Mouse (Mus musculus) thymus, adult 2 months (tissue): ENCODE measurements around the gene Ndfip2. TPM values are rescaled to one million over a fixed set of nuclear protein-coding genes. Genes with fewer than 3 reads are reported as not detected.

Experiments
- DNase-seq: peaks from one replicate; pipeline ENCODE4 v3.0.0; 2021
- H3K27ac ChIP-seq: fragments of 200-500 bp; 2 replicates; pipeline ENCODE4 v1.5.1; 2012; ENCODE audit warnings: low read length, control low read depth; ENCODE audit not compliant: control insufficient read depth, insufficient read depth
- H3K27me3 ChIP-seq: fragments of 200-500 bp; 2 replicates; pipeline ENCODE4 v1.6.1; 2012; ENCODE audit warnings: mild to moderate bottlenecking, low read length, moderate library complexity, mixed read lengths; ENCODE audit not compliant: control insufficient read depth, insufficient read depth
- H3K36me3 ChIP-seq: fragments of 200-500 bp; 2 replicates; pipeline ENCODE4 v1.6.1; 2012; ENCODE audit warnings: mild to moderate bottlenecking, low read length, moderate library complexity; ENCODE audit not compliant: control insufficient read depth, insufficient read depth
- H3K4me1 ChIP-seq: fragments of 200-500 bp; replicated peaks from 2 replicates; pipeline ENCODE4 v1.6.1; 2012; ENCODE audit warnings: low read length; ENCODE audit not compliant: control insufficient read depth, insufficient read depth
- H3K4me3 ChIP-seq: fragments of 200-500 bp; 2 replicates; pipeline ENCODE4 v1.5.1; 2012; ENCODE audit warnings: mild to moderate bottlenecking, low read length, control low read depth, moderate library complexity; ENCODE audit not compliant: control insufficient read depth, insufficient read depth
- CTCF ChIP-seq: fragments of 200-500 bp; IDR thresholded peaks from 2 replicates; pipeline ENCODE4 v1.5.1; 2012; ENCODE audit warnings: mild to moderate bottlenecking, control low read depth, low read length, moderate library complexity, borderline replicate concordance; ENCODE audit not compliant: control insufficient read depth, poor library complexity, insufficient read depth; ENCODE audit errors: extremely low read depth
- POLR2A ChIP-seq: fragments of 200-500 bp; IDR thresholded peaks from 2 replicates; pipeline ENCODE4 v1.6.1; 2012; ENCODE audit warnings: mild to moderate bottlenecking, low read length, control low read depth, moderate library complexity; ENCODE audit not compliant: control insufficient read depth, poor library complexity, insufficient read depth; ENCODE audit errors: extremely low read depth
- WGBS: fragments of 180-500 bp; shearing (Covaris S2); methylation state at CpG from one replicate; pipeline ENCODE4 v1.1.7; 2018; 5-methylcytosine and 5-hydroxymethylcytosine counted together
- polyA plus RNA-seq: library from polyadenylated mRNA; depleted of rRNA; stranded (reverse); fragments of >200 nt; gene quantifications from 2 replicates; pipeline ENCODE4 v1.2.3, GENCODE M21; 2012

Gene Ndfip2
- polyA plus RNA-seq, 1 experiment: 57.7 TPM

- Histone ChIP-seq H3K4me3 (no peak overlapping the region), H3K27ac (no peak overlapping the region), H3K27me3 (no peaks in the 10 kb centered on the region), H3K36me3 (no peaks in the 10 kb centered on the region), H3K4me1 (no peaks in the 10 kb centered on the region)
- 93% methylated on average over 5 of the region's 5 CpGs for WGBS
- DNase-seq: no peak
- no peak for TF ChIP-seq CTCF
- TF ChIP-seq POLR2A: no peak
These were observed 18.9 kb downstream of the Ndfip2 start for GRCm38 (mm10) chr14:105277277-105277676.

GRCm38 (mm10) chr14:105284062-105284461 is 25.7 kb downstream of the Ndfip2 start:
- TF ChIP-seq POLR2A: no peak
- no peak for TF ChIP-seq CTCF
- no peak for DNase-seq

GRCm38 (mm10) chr14:105287557-105287956 is 29.2 kb downstream of the Ndfip2 start:
- no peaks in the 10 kb centered on the region; the same call in 1 of the 2 replicates for H3K36me3 ChIP-seq
- no peak for DNase-seq
- 98% methylated on average over 4 of the region's 4 CpGs for WGBS
- no peak for TF ChIP-seq POLR2A
- TF ChIP-seq CTCF: no peak
- H3K27me3 ChIP-seq: no peaks in the 10 kb centered on the region
- H3K4me1 ChIP-seq: no peaks in the 10 kb centered on the region
- H3K4me3 ChIP-seq: no peak overlapping the region
- H3K27ac ChIP-seq: no peak overlapping the region

More at GRCm38 (mm10) chr14:105284062-105284461, 25.7 kb downstream of the Ndfip2 start:
- no peak overlapping the region for H3K4me3 ChIP-seq
- H3K4me1 ChIP-seq: no peaks in the 10 kb centered on the region
- no peaks in the 10 kb centered on the region for H3K27me3 ChIP-seq
- no peaks in the 10 kb centered on the region for H3K36me3 ChIP-seq
- no peak overlapping the region for H3K27ac ChIP-seq
- WGBS: over 99% methylated on average over 3 of the region's 3 CpGs

- TF ChIP-seq POLR2A (no peak), CTCF (no peak)
- Histone ChIP-seq H3K36me3 (no peaks in the 10 kb centered on the region; the same call in 1 of the 2 replicates), H3K27ac (no peak overlapping the region), H3K4me1 (no peaks in the 10 kb centered on the region), H3K4me3 (no peak overlapping the region), H3K27me3 (no peaks in the 10 kb centered on the region)
- DNase-seq: no peak
- 88% methylated on average over 2 of the region's 2 CpGs for WGBS
These were observed 29.6 kb downstream of the Ndfip2 start for GRCm38 (mm10) chr14:105287972-105288371.

- Histone ChIP-seq H3K4me1 (no peaks in the 10 kb centered on the region), H3K36me3 (no peaks in the 10 kb centered on the region; the same call in 1 of the 2 replicates), H3K27me3 (no peaks in the 10 kb centered on the region), H3K4me3 (no peak overlapping the region), H3K27ac (no peak overlapping the region)
- no peak for TF ChIP-seq POLR2A
- TF ChIP-seq CTCF: no peak
- WGBS: 89% methylated on average over 4 of the region's 4 CpGs
- DNase-seq: no peak
These were observed 30.2 kb downstream of the Ndfip2 start for GRCm38 (mm10) chr14:105288529-105288928.

- no peak for TF ChIP-seq POLR2A
- no peak for TF ChIP-seq CTCF
- no peak overlapping the region for H3K4me3 ChIP-seq
- no peak overlapping the region for H3K27ac ChIP-seq
- no peak for DNase-seq
- H3K27me3 ChIP-seq: no peaks in the 10 kb centered on the region
- 96% methylated on average over 9 of the region's 9 CpGs for WGBS
- H3K4me1 ChIP-seq: no peaks in the 10 kb centered on the region
- peaks cover 3% of the 10 kb centered on the region; the same call in 1 of the 2 replicates for H3K36me3 ChIP-seq
These were observed 33.8 kb downstream of the Ndfip2 start for GRCm38 (mm10) chr14:105292139-105292538.

GRCm38 (mm10) chr14:105293777-105294176 is 35.4 kb downstream of the Ndfip2 start:
- DNase-seq: no peak
- 94% methylated on average over 3 of the region's 3 CpGs for WGBS
- Histone ChIP-seq H3K27me3 (no peaks in the 10 kb centered on the region), H3K36me3 (peaks cover 3% of the 10 kb centered on the region; the same call in 1 of the 2 replicates), H3K27ac (no peak overlapping the region), H3K4me1 (no peaks in the 10 kb centered on the region), H3K4me3 (no peak overlapping the region)
- TF ChIP-seq POLR2A (no peak), CTCF (no peak)
